ENCODE assay signal across 8 mouse cellular contexts in genomic region chr10:116581719-116582481, GRCm38 (mm10). TPM values are rescaled to one million over a fixed set of nuclear protein-coding genes. Genes with fewer than 3 reads are reported as not detected.
A peak's percentile ranks its signal among the peaks of the same experiment; 100 is the strongest.
DNase-seq lines count a peak whose midpoint lies in the region; ATAC-seq lines count a peak whose summit lies in the region.

No protein-coding gene starts in this region.

- H3K4me3 ChIP-seq in liver, embryonic 16.5 days (ENCODE audit: low read depth, low read length), result peak overlapping the region; percentile 73
- peak overlapping the region; percentile 97 for H3K4me3 ChIP-seq in neural tube, embryonic 14.5 days (ENCODE audit: low read depth, low read length)

- under 1% methylated on average over 42 of the region's 67 CpGs for WGBS in liver, embryonic 16.5 days (ENCODE audit: insufficient replicate concordance)
- under 1% methylated on average over 50 of the region's 67 CpGs for WGBS in neural tube, embryonic 14.5 days

- peaks cover 5% of the 10 kb centered on the region for H3K4me1 ChIP-seq in liver, embryonic 16.5 days (ENCODE audit: control insufficient read depth, low read depth, low read length)
- H3K4me1 ChIP-seq in neural tube, embryonic 14.5 days (ENCODE audit: control insufficient read depth, insufficient read depth, low read length), result peaks cover 14% of the 10 kb centered on the region

- peak overlapping the region; percentile 81 for H3K4me2 ChIP-seq in liver, embryonic 16.5 days (ENCODE audit: low read depth, low read length)
- H3K4me2 ChIP-seq in neural tube, embryonic 14.5 days (ENCODE audit: low read depth, low read length), result peak overlapping the region; percentile 68

- H3K27ac ChIP-seq in liver, embryonic 16.5 days (ENCODE audit: low read length), result peak overlapping the region; percentile 95
- peak overlapping the region; percentile 99 for H3K27ac ChIP-seq in neural tube, embryonic 14.5 days (ENCODE audit: low read depth, low read length)

- no peaks in the 10 kb centered on the region for H3K36me3 ChIP-seq in liver, embryonic 16.5 days (ENCODE audit: control insufficient read depth, insufficient read depth)
- H3K36me3 ChIP-seq in neural tube, embryonic 14.5 days (ENCODE audit: control insufficient read depth, insufficient read depth, low read length), result 0 out of 2 replicates have a peak, but pooled peaks cover 5% of the 10 kb centered on the region

- DNase-seq in 3T3-L1 (ENCODE audit: low read depth, low spot score) (peak; percentile 41), R1 (ENCODE audit: low read depth, low spot score) (peak; percentile 77)
- peak; percentile 12 for DNase-seq in heart, adult 8-10 months (ENCODE audit: low spot score)
- peak; percentile 52 to 53 for DNase-seq in kidney, adult 8-10 months
- peak; percentile 74 for DNase-seq in testis, postnatal 14 days (ENCODE audit: low spot score)

- H3K9me3 ChIP-seq in liver, embryonic 16.5 days (replicated peaks; ENCODE audit: control insufficient read depth, low read length), result no peaks in the 10 kb centered on the region
- no peaks in the 10 kb centered on the region for H3K9me3 ChIP-seq in neural tube, embryonic 14.5 days (ENCODE audit: control insufficient read depth, low read length)

- ATAC-seq in common myeloid progenitor, adult 5-6 weeks (replicated peaks; ENCODE audit: low read depth, poor library complexity, severe bottlenecking), result peak; percentile 44
- ATAC-seq in liver, embryonic 16.5 days (ENCODE audit: low read depth), result peak; percentile 87
- ATAC-seq in neural tube, embryonic 14.5 days (ENCODE audit: low read depth), result peak; percentile 78

- peak overlapping the region; percentile 96 for H3K9ac ChIP-seq in liver, embryonic 16.5 days (ENCODE audit: low read depth, low read length)
- H3K9ac ChIP-seq in neural tube, embryonic 14.5 days (replicated peaks; ENCODE audit: low read depth, low read length), result peak overlapping the region; percentile 97

- H3K27me3 ChIP-seq in liver, embryonic 16.5 days (ENCODE audit: control insufficient read depth, insufficient read depth, low read depth, low read length), result no peaks in the 10 kb centered on the region
- no peaks in the 10 kb centered on the region for H3K27me3 ChIP-seq in neural tube, embryonic 14.5 days (ENCODE audit: control insufficient read depth, insufficient read depth, low read length)

RNA-seq across cellular contexts. Expression of gene Cnot2, which starts 0.6 kb away (rescaled TPM):
- 142 and 172 TPM in 2 replicates for total RNA-seq in common myeloid progenitor, adult 5-6 weeks (2017)
- total RNA-seq in heart, adult 8-10 months (2022), result 10 to 100 TPM; 30.3 to 38.1 (median 35.3) TPM
- polyA plus RNA-seq in liver, embryonic 16.5 days (2015; fragmentation: Nextera tagmentation; extraction: Ambion mirVana), result 33.5 and 36.2 TPM in 2 replicates
- 103 and 111 TPM in 2 replicates for polyA plus RNA-seq in neural tube, embryonic 14.5 days (2014; fragmentation: Nextera tagmentation; extraction: Ambion mirVana)

Comparison
In these comparisons a context has a peak if more than half of its experiments do, and no peak if none do; other contexts are left out.
1. Peak in every context shown above with its lines: DNase-seq, ATAC-seq, H3K4me3 ChIP-seq and H3K27ac ChIP-seq.
2. DNase-seq: peak in every context shown above with its lines; median percentile 77 in R1; 74 in testis, postnatal 14 days; 52 in kidney, adult 8-10 months; 41 in 3T3-L1; 12 in heart, adult 8-10 months.